Mouse (Mus musculus) small intestine, adult 2 months (tissue): ENCODE measurements around the gene Hadh. TPM values are rescaled to one million over a fixed set of nuclear protein-coding genes. Genes with fewer than 3 reads are reported as not detected.

Experiments
- H3K27ac ChIP-seq: fragments of 200-500 bp; 2 replicates; pipeline ENCODE4 v1.5.1; 2012; ENCODE audit warnings: low read depth, low read length, control low read depth, inconsistent platforms; ENCODE audit not compliant: insufficient read depth
- H3K27me3 ChIP-seq: fragments of 200-500 bp; 2 replicates; pipeline ENCODE4 v1.6.1; 2012; ENCODE audit warnings: mild to moderate bottlenecking, moderate library complexity, low read length, inconsistent platforms; ENCODE audit not compliant: control insufficient read depth, insufficient read depth
- H3K36me3 ChIP-seq: fragments of 200-500 bp; 2 replicates; pipeline ENCODE4 v1.6.1; 2012; ENCODE audit warnings: mild to moderate bottlenecking, low read length, control low read depth, inconsistent platforms; ENCODE audit not compliant: control insufficient read depth, insufficient read depth
- H3K4me1 ChIP-seq: fragments of 200-500 bp; 2 replicates; pipeline ENCODE4 v1.6.1; 2012; ENCODE audit warnings: low read length, inconsistent platforms, mixed read lengths; ENCODE audit not compliant: control insufficient read depth, insufficient read depth, insufficient read length
- H3K4me3 ChIP-seq: fragments of 200-500 bp; 2 replicates; pipeline ENCODE4 v1.5.1; 2012; ENCODE audit warnings: low read depth, mild to moderate bottlenecking, control low read depth, inconsistent platforms, low read length, moderate library complexity
- CTCF ChIP-seq: fragments of 200-500 bp; IDR thresholded peaks from 2 replicates; pipeline ENCODE4 v1.5.1; 2012; ENCODE audit warnings: low read depth, mild to moderate bottlenecking, control low read depth, inconsistent platforms, low read length, moderate library complexity, mixed read lengths; ENCODE audit not compliant: insufficient replicate concordance, insufficient read length; ENCODE audit errors: extremely low read depth
- POLR2A ChIP-seq: fragments of 200-500 bp; IDR thresholded peaks from 2 replicates; pipeline ENCODE4 v1.6.1; 2012; ENCODE audit warnings: low read depth, mild to moderate bottlenecking, control low read depth, inconsistent platforms, low read length, moderate library complexity
- WGBS: fragments of 180-500 bp; shearing (Covaris S2); methylation state at CpG from one replicate; pipeline ENCODE4 v1.1.7; 2018; 5-methylcytosine and 5-hydroxymethylcytosine counted together
- polyA plus RNA-seq: library from polyadenylated mRNA; depleted of rRNA; stranded (reverse); fragments of >200 nt; gene quantifications from 2 replicates; pipeline ENCODE4 v1.2.3, GENCODE M21; 2012; rRNA removed

Gene Hadh
- polyA plus RNA-seq, 1 experiment = 314 TPM

DNA sequence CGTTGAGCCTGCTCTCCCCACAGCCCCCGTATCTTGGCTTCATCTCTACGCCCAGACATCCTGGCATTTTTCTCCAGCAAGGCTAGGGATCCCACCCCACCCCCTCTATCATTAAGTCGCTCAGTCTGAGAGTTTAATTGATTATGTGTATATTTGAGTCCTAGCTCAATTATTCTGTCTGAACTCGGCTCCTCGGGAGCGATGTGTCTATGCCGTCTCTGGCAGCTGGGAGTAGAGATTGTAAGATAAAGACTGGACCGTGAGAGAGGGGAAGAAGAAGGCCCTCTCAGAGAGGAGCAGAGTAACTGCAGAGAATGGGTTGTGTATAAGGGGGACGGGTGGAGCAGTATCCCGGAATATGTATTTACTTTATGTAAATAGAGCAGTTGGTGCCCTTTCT is 81.7 kb downstream of the Hadh start:
- H3K27me3 ChIP-seq = no peaks in the 10 kb centered on the region
- TF ChIP-seq CTCF (no peak), POLR2A (no peak)
- no peaks in the 10 kb centered on the region for H3K36me3 ChIP-seq
- H3K4me1 ChIP-seq = no peaks in the 10 kb centered on the region
- no peak overlapping the region for H3K27ac ChIP-seq
- 34% methylated on average over 11 of the region's 11 CpGs for WGBS
- no peak overlapping the region for H3K4me3 ChIP-seq

DNA sequence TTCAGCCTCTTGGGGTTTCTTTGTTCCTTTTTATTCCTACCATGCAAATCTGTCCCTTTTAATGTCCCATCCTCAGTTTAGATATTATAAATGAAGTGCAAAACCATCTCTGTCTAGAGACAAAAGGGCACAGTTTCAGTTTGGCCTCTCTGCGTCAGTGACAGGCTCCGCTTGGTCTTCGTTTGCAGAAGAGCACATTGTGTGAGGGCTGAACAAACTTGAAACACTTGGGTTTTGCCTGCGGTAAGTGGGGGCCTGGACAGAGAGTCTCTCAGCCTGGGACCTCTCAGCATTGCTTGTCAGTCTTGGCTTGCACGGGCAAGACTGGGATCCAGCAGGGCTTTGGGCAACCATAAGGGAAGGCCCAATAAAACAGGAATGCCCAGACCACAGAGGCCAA is 85.7 kb downstream of the Hadh start:
- H3K4me3 ChIP-seq = no peak overlapping the region
- no peak overlapping the region for H3K27ac ChIP-seq
- TF ChIP-seq POLR2A (no peak), CTCF (no peak)
- H3K27me3 ChIP-seq = no peaks in the 10 kb centered on the region
- H3K4me1 ChIP-seq = no peaks in the 10 kb centered on the region
- WGBS = 76% methylated on average over 5 of the region's 5 CpGs
- H3K36me3 ChIP-seq = no peaks in the 10 kb centered on the region

Other genes with a start within 250 kb of the Hadh start
- gene Lef1, start 161.6 kb downstream of the Hadh start, polyA plus RNA-seq = 1.1 and 1.9 TPM in 2 replicates
- gene Cyp2u1, start 31.1 kb upstream of the Hadh start, polyA plus RNA-seq = 1.3 and 21.0 TPM in 2 replicates
- gene Sgms2, start 219.3 kb upstream of the Hadh start, polyA plus RNA-seq = 1.6 and 4.9 TPM in 2 replicates